Mouse (Mus musculus): ENCODE results near the gene Tnnc2. TPM values are rescaled to one million over a fixed set of nuclear protein-coding genes. Genes with fewer than 3 reads are reported as not detected.
A peak's percentile ranks its signal among the peaks of the same experiment; 100 is the strongest.
"Not testable (repeated sequence)": the region's sequence is repeated elsewhere in the genome, so short reads cannot be mapped to it uniquely, and the experiment has no call there.

Gene Tnnc2
- total RNA-seq, 2 experiments from 2014 or later = 10,138 to 10,688 TPM

DNA sequence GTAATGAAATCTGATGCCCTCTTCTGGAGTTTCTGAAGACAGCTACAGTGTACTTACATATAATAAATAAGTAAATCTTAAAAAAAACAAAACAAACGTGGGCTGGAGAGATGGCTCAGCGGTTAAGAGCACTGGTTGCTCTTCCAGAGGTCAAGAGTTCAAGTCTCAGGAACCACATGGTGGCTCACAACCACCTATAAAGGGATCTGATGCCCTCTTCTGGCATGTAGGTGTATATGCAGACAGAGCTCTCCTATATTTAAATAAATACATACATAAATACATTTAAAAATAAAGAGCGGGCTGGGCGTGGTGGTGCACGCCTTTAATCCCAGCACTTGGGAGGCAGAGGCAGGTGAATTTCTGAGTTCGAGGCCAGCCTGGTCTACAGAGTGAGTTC is 18.8 kb upstream of the Tnnc2 start:
- DNase-seq (ENCODE audit: low spot score in 2 of 2) = not testable (repeated sequence)

- DNase-seq (ENCODE audit: low spot score in 2 of 2) = no peak
Observed at GRCm38 (mm10) chr2:164795868-164796267, 16.1 kb upstream of the Tnnc2 start.

DNA sequence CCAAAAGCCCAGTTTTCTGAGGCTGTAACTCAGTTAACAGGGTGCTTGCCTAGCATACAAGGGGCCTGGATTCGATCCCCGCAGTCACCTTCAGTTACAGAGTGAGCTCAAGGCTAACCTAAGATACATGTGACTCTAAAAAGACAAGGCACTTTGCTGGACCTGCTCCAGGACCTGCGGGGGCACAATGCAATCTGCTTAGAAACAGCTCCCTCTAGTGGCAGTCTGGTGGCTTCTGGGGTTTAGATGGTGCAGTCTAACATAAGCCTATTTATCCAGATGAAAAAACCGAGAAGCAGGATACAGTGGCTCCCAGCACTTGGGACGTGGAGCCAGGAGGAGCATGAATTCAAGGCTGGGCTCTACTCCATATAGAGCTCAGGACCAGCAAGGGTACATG is 14.5 kb upstream of the Tnnc2 start:
- DNase-seq (ENCODE audit: low spot score in 2 of 2) = peak; percentile 63 to 85

- DNase-seq (ENCODE audit: low spot score in 2 of 2) = no peak
Observed at GRCm38 (mm10) chr2:164793772-164794171, 14.0 kb upstream of the Tnnc2 start.

DNA sequence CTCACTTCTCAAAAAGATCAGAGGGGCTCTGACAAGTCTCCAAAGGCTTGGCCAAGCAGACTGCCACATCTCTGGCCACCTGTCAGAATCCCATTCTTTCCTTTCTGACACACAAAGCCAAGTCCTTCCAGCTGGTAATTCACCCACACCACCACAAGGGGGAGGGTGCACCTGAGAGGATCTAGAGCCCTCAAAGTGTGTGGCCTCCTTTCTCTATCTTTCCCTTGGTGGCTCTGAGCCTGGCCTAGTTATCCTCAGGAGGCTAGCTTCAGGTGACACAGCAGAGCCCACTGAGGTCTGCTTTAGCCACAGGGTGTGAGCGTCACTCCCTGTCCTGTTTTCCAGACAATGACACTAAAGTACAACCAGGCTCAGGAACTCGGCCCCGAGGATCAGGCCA is 13.5 kb upstream of the Tnnc2 start:
- no peak for DNase-seq (ENCODE audit: low spot score in 2 of 2)

- DNase-seq (ENCODE audit: low spot score in 2 of 2) = no peak
Observed at GRCm38 (mm10) chr2:164792400-164793190, 12.8 kb upstream of the Tnnc2 start.

DNA sequence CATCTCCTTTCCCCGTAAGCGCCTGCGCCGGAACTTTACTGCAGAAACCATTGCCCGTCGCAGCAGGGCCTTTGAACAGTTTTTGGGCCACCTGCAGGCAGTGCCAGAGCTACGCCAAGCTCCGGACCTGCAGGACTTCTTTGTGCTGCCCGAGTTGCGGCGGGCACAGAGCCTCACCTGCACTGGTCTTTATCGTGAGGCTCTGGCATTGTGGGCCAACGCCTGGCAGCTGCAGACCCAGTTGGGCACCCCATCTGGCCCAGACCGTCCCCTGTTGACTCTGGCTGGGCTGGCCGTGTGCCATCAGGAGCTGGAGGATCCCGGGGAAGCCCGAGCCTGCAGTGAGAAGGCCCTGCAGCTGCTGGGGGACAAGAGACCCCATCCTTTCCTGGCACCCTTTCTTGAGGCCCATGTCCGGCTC is 12.1 kb upstream of the Tnnc2 start:
- no peak for DNase-seq (ENCODE audit: low spot score in 2 of 2)

- no peak for DNase-seq (ENCODE audit: low spot score in 2 of 2)
Observed at GRCm38 (mm10) chr2:164790451-164790850, 10.7 kb upstream of the Tnnc2 start.

- DNase-seq (ENCODE audit: low spot score in 2 of 2) = no peak
Observed at GRCm38 (mm10) chr2:164788411-164788810, 8.6 kb upstream of the Tnnc2 start.

- no peak for DNase-seq (ENCODE audit: low spot score in 2 of 2)
Observed at GRCm38 (mm10) chr2:164787779-164788178, 8.0 kb upstream of the Tnnc2 start.

GRCm38 (mm10) chr2:164787032-164787431 is 7.3 kb upstream of the Tnnc2 start:
- no peak for DNase-seq (ENCODE audit: low spot score in 2 of 2)

- DNase-seq (ENCODE audit: low spot score in 2 of 2) = no peak
Observed at GRCm38 (mm10) chr2:164786388-164786885, 6.7 kb upstream of the Tnnc2 start.

DNA sequence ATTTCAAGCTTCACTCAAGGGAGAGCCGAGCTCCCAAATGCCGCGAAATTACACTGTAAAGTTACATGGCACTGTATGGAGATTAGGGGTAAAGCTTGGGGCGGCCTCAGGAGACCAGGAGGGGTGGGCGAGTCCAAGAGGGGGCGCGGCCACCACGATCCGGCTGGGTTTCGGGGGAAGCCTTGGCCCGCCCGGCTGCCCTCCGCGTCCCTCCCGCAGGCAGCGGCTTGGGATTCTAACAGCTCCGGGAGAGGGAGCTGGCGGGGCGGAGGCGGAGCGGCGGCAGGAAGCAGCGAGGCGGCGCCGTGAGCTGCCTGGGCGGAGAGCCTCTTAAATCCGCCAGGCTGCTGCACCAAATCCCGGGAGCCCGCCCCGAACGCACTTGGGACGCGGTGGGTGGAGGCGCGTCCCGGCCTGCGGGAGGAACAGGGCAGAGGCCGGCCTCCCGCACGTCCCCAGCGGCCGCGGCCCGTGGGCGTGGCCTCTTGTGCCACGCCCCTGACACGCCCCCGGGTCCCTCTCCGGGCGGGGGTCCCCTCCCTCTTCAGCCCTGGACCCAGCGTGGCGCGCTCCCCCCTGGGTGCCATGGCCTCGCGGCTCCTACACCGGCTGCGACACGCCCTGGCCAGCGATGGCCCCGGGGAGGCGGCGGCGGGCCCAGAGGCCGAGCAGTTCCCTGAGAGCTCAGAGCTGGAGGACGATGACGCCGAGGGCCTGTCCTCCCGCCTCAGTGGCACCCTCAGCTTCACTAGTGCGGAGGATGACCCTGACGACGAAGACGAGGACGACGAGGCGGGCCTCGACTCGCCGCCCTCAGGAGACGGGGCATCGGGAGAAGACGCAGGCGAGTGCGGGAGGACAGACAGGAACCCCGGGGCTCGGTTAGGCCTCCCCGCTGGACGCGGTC is 6.0 kb upstream of the Tnnc2 start, which contains the start of gene Snx21:
Snx21 (plus strand) TSS at position 343 of the 907 bp plus-strand sequence.
- peak; percentile 77 to 85 for DNase-seq (ENCODE audit: low spot score in 2 of 2)

DNA sequence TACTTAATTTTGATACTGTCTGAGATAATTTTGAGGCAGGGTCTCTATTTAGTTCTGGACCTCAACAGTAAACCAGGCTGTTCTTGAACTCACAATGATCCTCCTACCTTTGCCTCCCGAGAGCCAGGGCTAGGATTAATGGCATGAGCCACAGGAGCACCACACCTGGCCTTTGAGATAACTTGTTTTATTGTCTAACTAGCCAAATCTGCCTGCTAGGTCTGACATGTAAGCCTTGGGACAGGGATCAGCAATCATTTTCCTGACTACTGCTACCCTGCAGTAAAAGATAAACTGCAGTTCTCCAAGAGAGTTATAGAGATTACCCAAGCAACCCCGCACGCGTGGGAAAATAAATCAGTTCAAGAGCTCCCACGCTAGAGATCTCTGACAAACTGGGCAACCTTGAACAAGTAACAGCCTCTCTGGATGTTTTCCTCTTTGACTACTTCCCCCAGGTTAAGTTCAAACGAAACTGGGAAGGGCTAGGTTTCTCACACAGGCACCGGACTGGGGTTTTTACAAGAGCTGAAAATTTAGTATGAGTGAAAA is 5.2 kb upstream of the Tnnc2 start:
- DNase-seq (ENCODE audit: low spot score in 2 of 2) = no peak

DNA sequence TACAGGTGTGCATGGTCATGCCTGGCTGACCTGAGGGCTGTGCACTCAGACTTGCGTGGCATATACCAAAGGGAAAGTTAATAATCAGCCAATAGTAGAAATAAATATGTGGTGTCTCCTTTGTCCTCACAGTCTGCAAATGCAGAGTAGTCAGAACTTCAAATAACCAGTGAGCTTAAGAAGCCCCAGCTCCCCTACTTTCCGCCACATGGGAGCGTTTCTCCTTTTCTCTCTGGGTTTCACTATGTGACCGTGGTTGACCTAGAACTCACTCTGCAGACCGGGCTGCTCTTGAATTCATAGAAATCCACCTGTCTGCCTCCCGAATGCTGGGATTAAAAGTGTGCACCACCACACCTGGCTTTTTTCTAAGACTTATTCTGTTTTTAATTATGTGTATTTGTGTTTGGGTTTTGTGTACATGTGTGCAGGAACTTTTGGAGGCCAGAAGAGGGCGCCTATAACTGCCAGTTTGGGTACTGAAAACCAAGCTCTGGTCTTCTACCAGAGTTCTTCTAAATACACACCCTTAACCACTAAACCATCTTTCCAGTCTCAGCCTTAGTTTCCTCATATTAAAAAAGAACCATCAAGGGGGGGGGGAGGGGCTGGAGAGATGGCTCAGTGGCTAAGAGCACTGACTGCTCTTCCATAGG is 4.3 kb upstream of the Tnnc2 start:
- no peak for DNase-seq (ENCODE audit: low spot score in 2 of 2)

GRCm38 (mm10) chr2:164781876-164782275 is 2.1 kb upstream of the Tnnc2 start:
- DNase-seq (ENCODE audit: low spot score in 2 of 2) = no peak

DNA sequence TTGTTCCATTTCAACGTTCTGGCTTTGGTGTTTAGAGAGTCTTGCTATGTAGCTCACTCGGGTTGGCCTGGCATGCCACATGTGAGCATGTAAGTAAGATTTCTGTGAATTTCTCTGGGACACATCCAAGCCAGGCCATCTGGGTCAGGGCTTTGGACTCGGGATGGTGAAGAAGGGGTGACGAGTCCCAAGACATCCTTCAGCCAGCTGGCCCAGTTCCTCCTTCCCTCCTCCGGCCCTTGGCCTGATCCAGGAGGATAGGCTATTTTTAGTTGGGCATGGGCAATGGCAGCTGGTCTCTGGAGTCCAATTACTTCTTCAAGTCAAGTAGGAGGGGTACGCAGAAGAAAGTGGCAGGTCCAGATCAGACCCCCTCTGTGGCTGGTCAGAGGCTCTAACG is 958 bp downstream of the Tnnc2 start:
- DNase-seq (ENCODE audit: low spot score in 2 of 2) = no peak

DNA sequence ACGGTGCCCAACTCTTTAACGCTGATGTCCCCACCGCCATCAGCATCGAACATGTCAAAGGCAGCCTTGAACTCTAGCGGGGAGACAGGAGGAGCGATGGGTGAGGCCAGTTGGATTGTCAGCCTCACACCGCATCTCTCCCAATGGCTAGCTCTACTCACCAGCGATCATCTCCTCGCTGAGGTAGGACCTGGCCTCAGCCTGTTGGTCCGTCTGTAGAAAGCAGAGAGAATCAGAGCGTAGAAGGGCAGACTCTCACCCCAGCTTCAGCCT is 1.8 kb downstream of the Tnnc2 start:
- DNase-seq (ENCODE audit: low spot score in 2 of 2) = no peak

DNA sequence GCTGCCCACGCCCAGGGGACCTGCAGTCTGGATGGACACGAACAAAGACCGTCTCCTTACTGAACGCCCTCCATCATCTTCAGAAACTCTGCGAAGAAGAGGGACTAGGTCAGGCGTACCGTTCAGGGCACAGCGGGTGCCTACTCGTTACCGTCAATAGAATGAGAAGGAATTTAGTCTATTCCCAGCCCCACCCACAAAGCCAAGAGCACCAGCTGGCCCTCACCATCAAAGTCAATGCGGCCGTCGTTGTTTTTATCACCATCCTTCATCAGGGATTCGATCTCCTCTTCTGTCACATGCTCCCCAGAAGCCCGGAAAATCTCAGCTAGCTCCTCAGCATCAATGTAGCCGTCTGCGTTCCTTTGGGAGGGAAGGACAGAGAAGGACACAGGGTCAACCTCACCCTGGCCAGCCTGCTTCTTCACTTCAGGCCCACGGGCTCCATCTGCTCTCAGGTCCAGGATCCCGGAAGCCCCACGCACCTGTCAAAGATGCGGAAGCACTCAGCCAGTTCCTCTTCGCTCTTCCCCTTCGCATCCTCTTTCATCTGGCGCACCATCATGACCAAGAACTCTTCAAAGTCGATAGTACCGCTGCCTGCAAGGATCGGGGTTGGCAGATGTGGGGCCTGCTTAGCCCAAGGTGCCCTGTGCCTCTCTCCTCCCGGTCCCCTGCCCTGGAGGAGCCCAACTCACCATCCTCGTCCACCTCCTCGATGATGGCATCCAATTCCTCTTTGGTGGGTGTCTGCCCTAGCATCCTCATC is 2.3 kb downstream of the Tnnc2 start:
- DNase-seq (ENCODE audit: low spot score in 2 of 2) = no peak

GRCm38 (mm10) chr2:164776801-164777200 is 3.0 kb downstream of the Tnnc2 start:
- DNase-seq (ENCODE audit: low spot score in 2 of 2) = no peak

- no peak for DNase-seq (ENCODE audit: low spot score in 2 of 2)
Observed at GRCm38 (mm10) chr2:164776130-164776529, 3.6 kb downstream of the Tnnc2 start.

Data from gastrocnemius, postnatal 4 days (tissue).